Mouse (Mus musculus): Measurements from ENCODE around the gene Ugt1a6b.

DNA sequence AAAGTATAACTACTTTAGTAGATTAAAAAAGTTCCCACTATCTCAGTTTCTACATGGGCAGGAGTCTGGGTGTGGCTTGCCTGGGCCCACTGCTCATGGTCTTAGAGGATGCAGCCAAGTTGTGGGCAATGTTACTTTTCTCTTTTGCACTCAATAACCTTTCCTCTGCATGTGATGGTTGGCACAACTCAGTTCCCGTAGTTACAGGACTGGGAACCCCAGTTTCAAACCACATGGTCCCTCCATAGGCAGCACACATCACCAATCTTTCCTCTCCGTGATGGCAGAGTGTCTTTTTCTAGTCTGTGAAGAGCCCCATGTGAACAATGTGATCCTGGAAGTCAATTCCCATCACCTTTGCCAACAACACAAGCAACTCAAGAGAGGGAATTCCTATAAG, 124.4 kb downstream of the Ugt1a6b start:
- TF ChIP-seq CTCF (IDR thresholded peaks at IDR 0.05; ENCODE audit: low read depth), result no peak
- TF ChIP-seq EP300 (IDR thresholded peaks at IDR 0.05; ENCODE audit: low read depth), result no peak

All from liver, postnatal 0 days (tissue).